Mouse (Mus musculus) myocyte (in vitro differentiated cells): Measurements from ENCODE around the gene Scpep1. TPM values are rescaled to one million over a fixed set of nuclear protein-coding genes. Genes with fewer than 3 reads are reported as not detected.

Experiments
- H3K27me3 ChIP-seq: one replicate; pipeline ENCODE4 v1.6.1; 2011; ENCODE audit not compliant: control insufficient read depth, insufficient read depth, insufficient read length
- H3K36me3 ChIP-seq: one replicate; pipeline ENCODE4 v1.6.1; 2011; ENCODE audit not compliant: control insufficient read depth, insufficient read depth
- H3K4me2 ChIP-seq: one replicate; pipeline ENCODE4 v1.6.1; 2011; ENCODE audit warnings: low read depth, control low read depth
- H3K4me3 ChIP-seq: one replicate; pipeline ENCODE4 v1.5.1; 2011; ENCODE audit warnings: mild to moderate bottlenecking, control low read depth, moderate library complexity
- H3K79me2 ChIP-seq: one replicate; pipeline ENCODE4 v1.6.1; 2011; ENCODE audit not compliant: control insufficient read depth, insufficient read depth
- H3ac ChIP-seq: one replicate; pipeline ENCODE4 v1.6.1; 2011; ENCODE audit not compliant: control insufficient read depth, insufficient read length
- CEBPB ChIP-seq: IDR thresholded peaks from 2 replicates; pipeline ENCODE4 v1.6.1; 2011; ENCODE audit warnings: mild to moderate bottlenecking, moderate library complexity; ENCODE audit not compliant: poor library complexity, insufficient read depth, severe bottlenecking
- E2F4 ChIP-seq: IDR thresholded peaks from one replicate; pipeline ENCODE4 v1.6.1; 2011; ENCODE audit warnings: mild to moderate bottlenecking, control low read depth, moderate library complexity; ENCODE audit not compliant: insufficient read depth
- MAX ChIP-seq: IDR thresholded peaks from one replicate; pipeline ENCODE4 v1.6.1; 2011; ENCODE audit warnings: low read depth, mild to moderate bottlenecking, control low read depth
- MYOD1 ChIP-seq, 3 experiments: IDR thresholded peaks; one replicate each; pipeline ENCODE4 v1.6.1; 2011; ENCODE audit warnings: control low read depth in 2 of 3, low read depth in 2 of 3, mild to moderate bottlenecking in 2 of 3, moderate library complexity in 1 of 3; ENCODE audit not compliant: insufficient read length in 2 of 3, control insufficient read depth in 1 of 3
- MYOG ChIP-seq, 3 experiments: IDR thresholded peaks; one replicate each; pipeline ENCODE4 v1.6.1; 2011; ENCODE audit warnings: control low read depth in 2 of 3, low read depth in 2 of 3, mild to moderate bottlenecking in 2 of 3; ENCODE audit not compliant: insufficient read length in 2 of 3, control insufficient read depth in 1 of 3, insufficient read depth in 1 of 3
- POLR2A ChIP-seq: IDR thresholded peaks from one replicate; pipeline ENCODE4 v1.6.1; 2011; ENCODE audit warnings: low read depth, mild to moderate bottlenecking, control low read depth, moderate library complexity; ENCODE audit not compliant: insufficient read length
- POLR2AphosphoS2 ChIP-seq: IDR thresholded peaks from one replicate; pipeline ENCODE4 v1.6.1; 2011; ENCODE audit warnings: low read depth, control low read depth; ENCODE audit not compliant: insufficient read length
- REST ChIP-seq: IDR thresholded peaks from one replicate; pipeline ENCODE4 v1.6.1; 2011; ENCODE audit warnings: mild to moderate bottlenecking, control low read depth, moderate library complexity; ENCODE audit not compliant: insufficient read depth, insufficient read length
- SRF ChIP-seq: IDR thresholded peaks from one replicate; pipeline ENCODE4 v1.6.1; 2011; ENCODE audit warnings: low read depth; ENCODE audit not compliant: control insufficient read depth, insufficient read length
- TCF12 ChIP-seq: IDR thresholded peaks from one replicate; pipeline ENCODE4 v1.6.1; 2011; ENCODE audit warnings: mild to moderate bottlenecking, control low read depth; ENCODE audit not compliant: poor library complexity, insufficient read depth, severe bottlenecking
- TCF3 ChIP-seq: IDR thresholded peaks from one replicate; pipeline ENCODE4 v1.6.1; 2011; ENCODE audit warnings: low read depth, control low read depth; ENCODE audit not compliant: insufficient read length
- USF1 ChIP-seq: IDR thresholded peaks from one replicate; pipeline ENCODE4 v1.6.1; 2011; ENCODE audit warnings: low read depth, mild to moderate bottlenecking, control low read depth, moderate library complexity
- polyA plus RNA-seq: library from polyadenylated mRNA; unstranded; fragments of >200 nt; fragmentation: generic; extraction: Trizol; gene quantifications from one replicate; pipeline ENCODE4 v1.2.1, GENCODE M21; 2012; ENCODE audit warnings: missing spikeins

Gene Scpep1
- polyA plus RNA-seq, 1 experiment = 172 TPM

GRCm38 (mm10) chr11:88909388-88910036, 45.8 kb downstream of the Scpep1 start:
- no peak overlapping the region for H3K4me3 ChIP-seq
- no peak overlapping the region for H3K4me2 ChIP-seq
- no peak overlapping the region for H3ac ChIP-seq
- no peaks in the 10 kb centered on the region for H3K27me3 ChIP-seq
- no peak for TF ChIP-seq TCF3
- no peaks in the 10 kb centered on the region for H3K79me2 ChIP-seq
- H3K36me3 ChIP-seq = no peaks in the 10 kb centered on the region

GRCm38 (mm10) chr11:88908557-88909211, 46.6 kb downstream of the Scpep1 start:
- Histone ChIP-seq H3K36me3 (no peaks in the 10 kb centered on the region), H3K4me3 (no peak overlapping the region), H3K27me3 (no peaks in the 10 kb centered on the region), H3K79me2 (no peaks in the 10 kb centered on the region), H3ac (no peak overlapping the region), H3K4me2 (no peak overlapping the region)
- TF ChIP-seq TCF12 (no peak), POLR2A (no peak), MYOD1 (IDR thresholded peaks at IDR 0.05; ENCODE audit: control insufficient read depth in 1 of 3, insufficient read length in 2 of 3, low read depth in 2 of 3) (no peak), SRF (no peak), TCF3 (no peak), CEBPB (no peak), MAX (no peak), E2F4 (no peak), MYOG (IDR thresholded peaks at IDR 0.05; ENCODE audit: control insufficient read depth in 1 of 3, insufficient read depth in 1 of 3, insufficient read length in 2 of 3, low read depth in 2 of 3) (no peak), USF1 (no peak)

GRCm38 (mm10) chr11:88907886-88908285, 47.4 kb downstream of the Scpep1 start:
- Histone ChIP-seq H3K36me3 (no peaks in the 10 kb centered on the region), H3ac (no peak overlapping the region), H3K79me2 (no peaks in the 10 kb centered on the region), H3K4me3 (no peak overlapping the region), H3K27me3 (no peaks in the 10 kb centered on the region), H3K4me2 (no peak overlapping the region)
- no peak for TF ChIP-seq POLR2A
- no peak for TF ChIP-seq MYOG (IDR thresholded peaks at IDR 0.05; ENCODE audit: control insufficient read depth in 1 of 3, insufficient read depth in 1 of 3, insufficient read length in 2 of 3, low read depth in 2 of 3)
- no peak for TF ChIP-seq MYOD1 (IDR thresholded peaks at IDR 0.05; ENCODE audit: control insufficient read depth in 1 of 3, insufficient read length in 2 of 3, low read depth in 2 of 3)
- no peak for TF ChIP-seq MAX
- no peak for TF ChIP-seq POLR2AphosphoS2
- TF ChIP-seq REST = no peak
- TF ChIP-seq USF1 = no peak

DNA sequence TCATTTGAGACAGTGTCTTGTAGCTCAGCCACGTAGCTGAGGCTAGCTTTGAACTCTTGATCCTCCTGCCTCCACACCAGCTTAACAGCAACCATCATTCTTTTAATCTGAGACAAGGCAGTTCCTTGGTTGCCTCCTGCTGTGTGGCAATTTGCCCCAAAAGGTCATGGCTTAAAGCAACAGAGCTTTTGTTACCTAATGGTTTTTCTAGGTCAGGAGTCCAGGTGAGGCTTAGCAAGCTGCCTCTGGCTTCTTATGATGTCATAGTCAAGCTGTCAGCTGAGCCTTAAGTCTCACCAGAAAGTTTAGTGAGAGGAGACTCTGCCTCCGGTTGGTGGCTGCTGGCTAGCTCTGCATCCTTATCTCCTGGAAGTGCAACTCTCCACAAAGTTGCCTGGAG, 49.6 kb downstream of the Scpep1 start:
- H3K36me3 ChIP-seq = no peaks in the 10 kb centered on the region
- no peak overlapping the region for H3K4me3 ChIP-seq
- no peaks in the 10 kb centered on the region for H3K79me2 ChIP-seq
- no peak overlapping the region for H3ac ChIP-seq
- no peak overlapping the region for H3K4me2 ChIP-seq
- no peaks in the 10 kb centered on the region for H3K27me3 ChIP-seq
- no peak for TF ChIP-seq TCF12
- no peak for TF ChIP-seq POLR2A
- TF ChIP-seq CEBPB = no peak
- TF ChIP-seq TCF3 = no peak
- no peak for TF ChIP-seq POLR2AphosphoS2
- TF ChIP-seq MYOG (IDR thresholded peaks at IDR 0.05; ENCODE audit: control insufficient read depth in 1 of 3, insufficient read depth in 1 of 3, insufficient read length in 2 of 3, low read depth in 2 of 3) = no peak
- no peak for TF ChIP-seq REST
- no peak for TF ChIP-seq E2F4
- TF ChIP-seq USF1 = no peak
- no peak for TF ChIP-seq MYOD1 (IDR thresholded peaks at IDR 0.05; ENCODE audit: control insufficient read depth in 1 of 3, insufficient read length in 2 of 3, low read depth in 2 of 3)
- no peak for TF ChIP-seq MAX
- no peak for TF ChIP-seq SRF

- H3K4me2 ChIP-seq = no peak overlapping the region
- no peak overlapping the region for H3ac ChIP-seq
- no peaks in the 10 kb centered on the region for H3K27me3 ChIP-seq
- TF ChIP-seq REST = no peak
- TF ChIP-seq TCF3 = no peak
- TF ChIP-seq USF1 = no peak
- no peak for TF ChIP-seq MAX
- no peak for TF ChIP-seq MYOG (IDR thresholded peaks at IDR 0.05; ENCODE audit: control insufficient read depth in 1 of 3, insufficient read depth in 1 of 3, insufficient read length in 2 of 3, low read depth in 2 of 3)
- TF ChIP-seq SRF = no peak
- TF ChIP-seq POLR2A = no peak
- no peaks in the 10 kb centered on the region for H3K79me2 ChIP-seq
- no peak overlapping the region for H3K4me3 ChIP-seq
- no peaks in the 10 kb centered on the region for H3K36me3 ChIP-seq
These were observed 51.2 kb downstream of the Scpep1 start for GRCm38 (mm10) chr11:88904080-88904479.
